Mouse (Mus musculus): ENCODE results near the gene Zswim3. TPM values are rescaled to one million over a fixed set of nuclear protein-coding genes. Genes with fewer than 3 reads are reported as not detected.

The Zswim3 gene
- 7.8 and 8.8 TPM in 2 replicates for polyA plus RNA-seq (2021; fragmentation: Nextera tagmentation)
- long read RNA-seq, experiment 1, transcript Zswim3-201 (2 exons, 2,708 nt): major isoform, 71 of 81 reads
- long read RNA-seq, experiment 1, partial matches to known transcripts: 3 of 81 reads
- long read RNA-seq, experiment 1, other reads (novel, unspliced or antisense): 7 of 81 reads
- long read RNA-seq, experiment 2, transcript Zswim3-201 (2 exons, 2,708 nt): major isoform, 10 of 12 reads
- long read RNA-seq, experiment 2, partial matches to known transcripts: 0 of 12 reads
- long read RNA-seq, experiment 2, other reads (novel, unspliced or antisense): 2 of 12 reads

GRCm38 (mm10) chr2:164804533-164805331, at the start of gene Zswim3, which contains the start of gene Acot8:
Zswim3 (plus strand) TSS chr2:164805098.
Acot8 (minus strand) TSS chr2:164804882.

GRCm38 (mm10) chr2:164769258-164770037, 35.5 kb upstream of the Zswim3 start, which contains the start of gene Ube2c:
Ube2c (plus strand) TSS chr2:164769898.

DNA sequence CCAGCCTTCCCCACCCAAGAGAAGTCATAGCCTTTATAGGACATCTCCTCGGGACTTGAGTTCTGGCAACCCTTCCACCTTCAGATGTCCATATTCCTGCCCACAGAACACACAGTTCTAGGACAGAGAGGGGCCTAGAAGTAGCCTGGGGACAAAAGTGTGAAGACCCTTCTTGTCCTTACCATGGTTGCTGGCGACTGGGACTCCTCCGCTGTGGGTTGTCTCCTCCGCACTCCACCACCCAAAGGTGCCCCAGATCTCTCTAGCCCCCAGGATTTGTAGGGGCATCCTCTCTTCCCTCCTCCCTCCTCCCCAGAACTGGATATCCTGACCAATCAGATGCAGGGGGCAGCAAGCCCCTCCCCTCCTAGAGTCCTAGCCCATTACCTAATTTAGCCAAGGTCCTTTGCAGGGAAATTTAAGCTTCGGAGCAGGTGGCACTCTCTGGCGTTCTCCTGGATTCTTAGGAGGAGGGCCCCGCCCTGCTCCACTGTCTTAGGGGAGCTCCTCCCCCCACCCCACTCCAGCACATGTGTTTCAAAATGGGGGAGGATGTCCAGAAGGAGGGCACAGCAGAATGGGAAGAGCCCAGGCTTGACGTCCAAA, 25.3 kb upstream of the Zswim3 start, which contains the start of gene Tnnc2:
Gene Tnnc2, minus strand, starts transcription at position 487 of the 606 bp plus-strand sequence.

GRCm38 (mm10) chr2:164785481-164786387, 19.2 kb upstream of the Zswim3 start, which contains the start of gene Snx21:
Snx21 (plus strand) TSS chr2:164785823.

GRCm38 (mm10) chr2:164822636-164823165, 17.8 kb downstream of the Zswim3 start, which contains the start of gene Zswim1:
Zswim1 (plus strand) TSS chr2:164822686.

GRCm38 (mm10) chr2:164828437-164828836, 23.5 kb downstream of the Zswim3 start, which contains the start of gene Spata25:
Spata25 (minus strand) TSS chr2:164828537.

GRCm38 (mm10) chr2:164832748-164833301, 27.9 kb downstream of the Zswim3 start, which contains the start of gene Ctsa:
Ctsa (plus strand) TSS chr2:164832873.

DNA sequence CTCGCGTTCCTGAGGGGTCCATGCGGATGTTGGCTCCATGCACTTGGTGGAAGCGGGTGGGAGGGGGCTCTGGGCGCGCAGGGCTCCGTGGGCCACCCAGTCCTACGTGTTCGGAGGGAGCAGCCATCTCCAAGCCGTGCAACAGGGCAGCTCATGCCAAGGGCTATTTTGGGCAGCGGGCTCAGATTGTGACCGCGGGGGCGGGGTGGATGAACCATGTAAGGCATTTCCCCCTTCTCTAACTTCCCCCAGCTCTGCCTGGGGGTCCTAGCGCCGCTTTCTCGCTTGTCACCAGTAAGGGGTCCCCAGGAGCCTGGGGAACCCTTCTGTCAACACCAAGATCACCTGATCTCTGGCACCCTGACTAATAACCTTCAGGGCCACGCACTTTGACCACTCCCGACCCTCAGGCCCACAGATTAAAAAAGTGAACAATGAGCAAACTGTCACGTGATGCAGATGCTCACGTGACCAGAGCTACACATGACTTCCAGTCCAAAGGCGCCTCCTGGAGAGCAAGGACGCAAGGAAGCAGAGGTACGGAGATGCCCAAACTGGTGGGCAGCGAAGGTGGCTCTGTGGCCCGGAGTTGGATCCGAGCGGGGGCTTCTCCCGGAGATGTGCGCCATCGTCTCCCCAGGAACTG, 28.5 kb downstream of the Zswim3 start, which contains the start of gene Neurl2:
Gene Neurl2, minus strand, starts transcription at position 143 of the 646 bp plus-strand sequence.

DNA sequence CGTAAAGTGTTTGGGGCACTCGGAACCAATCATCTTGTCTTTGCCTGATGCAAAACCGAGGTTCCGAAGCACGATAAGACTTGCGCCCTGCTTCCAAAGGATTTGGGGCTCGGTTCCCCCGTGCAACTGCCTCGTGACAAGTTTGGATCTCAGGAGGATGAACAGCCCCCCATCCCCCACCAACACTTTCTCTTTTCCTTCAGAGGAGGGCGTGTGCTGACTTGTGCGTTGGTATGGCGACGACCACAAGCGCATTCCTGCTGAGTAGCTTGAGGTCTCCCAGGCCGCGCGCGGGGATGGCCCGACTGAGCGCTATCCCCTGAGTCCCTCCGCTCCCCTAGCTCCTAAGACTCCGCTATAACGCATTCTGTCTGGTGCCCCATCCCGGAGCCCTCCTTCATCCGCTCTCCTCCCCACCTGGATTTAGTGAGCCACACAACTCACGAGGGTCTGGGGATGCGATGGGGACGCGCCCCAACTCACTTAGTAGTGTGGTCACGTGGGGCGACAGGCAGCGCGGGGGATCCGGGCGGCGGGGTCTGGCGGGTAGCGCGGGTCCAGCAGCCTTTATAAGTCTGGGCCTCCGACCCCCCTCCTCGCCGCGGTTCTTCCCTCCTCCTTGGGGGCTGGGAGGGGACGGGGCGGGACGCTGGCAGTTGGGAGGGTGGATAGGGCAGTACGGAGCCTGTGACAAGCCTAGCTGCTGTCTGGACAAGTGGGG, 52.4 kb downstream of the Zswim3 start, which contains the start of gene Pltp:
Gene Pltp, minus strand, starts transcription at position 611 of the 721 bp plus-strand sequence.

Other genes starting within 250 kb of the Zswim3 start
- 0.25 and 0.31 TPM in 2 replicates for gene Wfdc2, start 242.7 kb upstream of the Zswim3 start, polyA plus RNA-seq (2021; fragmentation: Nextera tagmentation)
- gene Spint3, start 231.6 kb upstream of the Zswim3 start, polyA plus RNA-seq (2021; fragmentation: Nextera tagmentation): not detected in 2 replicates
- not detected in 2 replicates for gene Wfdc6a, start 219.7 kb upstream of the Zswim3 start, polyA plus RNA-seq (2021; fragmentation: Nextera tagmentation)
- gene Eppin, start 211.5 kb upstream of the Zswim3 start, polyA plus RNA-seq (2021; fragmentation: Nextera tagmentation): not detected in 2 replicates
- gene Wfdc6b, start 191.6 kb upstream of the Zswim3 start, polyA plus RNA-seq (2021; fragmentation: Nextera tagmentation): not detected in 2 replicates
- gene Wfdc8, start 191.5 kb upstream of the Zswim3 start, polyA plus RNA-seq (2021; fragmentation: Nextera tagmentation): not detected in 2 replicates
- gene Wfdc16, start 166.3 kb upstream of the Zswim3 start, polyA plus RNA-seq (2021; fragmentation: Nextera tagmentation): not detected in 2 replicates
- not detected in 2 replicates for gene Wfdc10, start 149.1 kb upstream of the Zswim3 start, polyA plus RNA-seq (2021; fragmentation: Nextera tagmentation)
- not detected in 2 replicates for gene Wfdc9, start 148.5 kb upstream of the Zswim3 start, polyA plus RNA-seq (2021; fragmentation: Nextera tagmentation)
- not detected in 2 replicates for gene Wfdc11, start 131.0 kb upstream of the Zswim3 start, polyA plus RNA-seq (2021; fragmentation: Nextera tagmentation)
- not detected in 2 replicates for gene Wfdc13, start 120.0 kb upstream of the Zswim3 start, polyA plus RNA-seq (2021; fragmentation: Nextera tagmentation)
- gene Spint4, start 106.6 kb upstream of the Zswim3 start, polyA plus RNA-seq (2021; fragmentation: Nextera tagmentation): not detected in 2 replicates
- not detected in 2 replicates for gene Spint5, start 89.8 kb upstream of the Zswim3 start, polyA plus RNA-seq (2021; fragmentation: Nextera tagmentation)
- 3.0 and 3.1 TPM in 2 replicates for gene Wfdc3, start 59.2 kb upstream of the Zswim3 start, polyA plus RNA-seq (2021; fragmentation: Nextera tagmentation)
- 5.0 and 21.1 TPM in 2 replicates for gene Dnttip1, start 59.1 kb upstream of the Zswim3 start, polyA plus RNA-seq (2021; fragmentation: Nextera tagmentation)
- gene Ube2c, start 35.2 kb upstream of the Zswim3 start, polyA plus RNA-seq (2021; fragmentation: Nextera tagmentation): 1.3 and 1.4 TPM in 2 replicates
- 0.64 and 0.74 TPM in 2 replicates for gene Tnnc2, start 25.1 kb upstream of the Zswim3 start, polyA plus RNA-seq (2021; fragmentation: Nextera tagmentation)
- gene Snx21, start 19.3 kb upstream of the Zswim3 start, polyA plus RNA-seq (2021; fragmentation: Nextera tagmentation): 50.8 and 62.0 TPM in 2 replicates
- 21.4 TPM in 2 replicates for gene Acot8, start 216 bp upstream of the Zswim3 start, polyA plus RNA-seq (2021; fragmentation: Nextera tagmentation)
- 23.2 and 23.4 TPM in 2 replicates for gene Zswim1, start 17.6 kb downstream of the Zswim3 start, polyA plus RNA-seq (2021; fragmentation: Nextera tagmentation)
- not detected in 2 replicates for gene Spata25, start 23.4 kb downstream of the Zswim3 start, polyA plus RNA-seq (2021; fragmentation: Nextera tagmentation)
- 105 and 121 TPM in 2 replicates for gene Ctsa, start 27.8 kb downstream of the Zswim3 start, polyA plus RNA-seq (2021; fragmentation: Nextera tagmentation)
- gene Neurl2, start 28.4 kb downstream of the Zswim3 start, polyA plus RNA-seq (2021; fragmentation: Nextera tagmentation): 3.4 and 4.6 TPM in 2 replicates
- 75.3 and 129 TPM in 2 replicates for gene Pltp, start 52.6 kb downstream of the Zswim3 start, polyA plus RNA-seq (2021; fragmentation: Nextera tagmentation)
- gene Pcif1, start 74.2 kb downstream of the Zswim3 start, polyA plus RNA-seq (2021; fragmentation: Nextera tagmentation): 80.5 and 84.8 TPM in 2 replicates
- gene Zfp335, start 106.7 kb downstream of the Zswim3 start, polyA plus RNA-seq (2021; fragmentation: Nextera tagmentation): 6.6 and 9.3 TPM in 2 replicates
- gene Mmp9, start 135.7 kb downstream of the Zswim3 start, polyA plus RNA-seq (2021; fragmentation: Nextera tagmentation): 0.91 and 0.93 TPM in 2 replicates
- gene Slc12a5, start 155.7 kb downstream of the Zswim3 start, polyA plus RNA-seq (2021; fragmentation: Nextera tagmentation): 96.8 and 132 TPM in 2 replicates
- gene Ncoa5, start 229.8 kb downstream of the Zswim3 start, polyA plus RNA-seq (2021; fragmentation: Nextera tagmentation): 6.1 and 14.0 TPM in 2 replicates